Mouse (Mus musculus): ENCODE results near the gene Srp68. TPM values are rescaled to one million over a fixed set of nuclear protein-coding genes. Genes with fewer than 3 reads are reported as not detected.
A peak's percentile ranks its signal among the peaks of the same experiment; 100 is the strongest.

Gene Srp68
- polyA plus RNA-seq, 1 experiment from 2014 or later = 63.7 TPM

DNA sequence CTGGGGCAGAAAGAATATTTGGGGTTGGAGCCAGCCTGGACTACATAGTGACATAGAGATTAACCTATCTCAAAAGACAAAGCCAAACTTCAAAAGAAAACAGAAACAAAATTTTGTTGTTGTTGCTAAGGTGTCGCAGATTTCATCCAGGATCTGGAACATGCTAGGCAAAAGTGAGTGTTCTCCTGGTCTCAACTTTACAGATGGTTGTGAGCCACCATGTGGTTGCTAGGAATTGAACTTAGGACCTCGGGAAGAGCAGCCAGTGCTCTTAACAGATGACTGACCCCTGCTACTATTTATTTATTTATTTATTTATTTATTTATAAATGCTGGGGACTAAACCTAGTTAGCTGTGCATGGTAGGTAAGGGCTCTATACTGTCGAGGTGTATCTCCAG, 77.7 kb downstream of the Srp68 start:
- Histone ChIP-seq H3K4me3 (no peak overlapping the region), H3K27me3 (no peaks in the 10 kb centered on the region), H3K27ac (no peak overlapping the region), H3K4me1 (replicated peaks) (peaks cover 35% of the 10 kb centered on the region), H3K9ac (no peak overlapping the region), H3K9me3 (no peaks in the 10 kb centered on the region), H3K36me3 (peaks cover 25% of the 10 kb centered on the region), H3K4me2 (no peak overlapping the region)
- 93% methylated on average over 3 of the region's 3 CpGs for WGBS
- no peak for ATAC-seq (ENCODE audit: low FRiP score)

DNA sequence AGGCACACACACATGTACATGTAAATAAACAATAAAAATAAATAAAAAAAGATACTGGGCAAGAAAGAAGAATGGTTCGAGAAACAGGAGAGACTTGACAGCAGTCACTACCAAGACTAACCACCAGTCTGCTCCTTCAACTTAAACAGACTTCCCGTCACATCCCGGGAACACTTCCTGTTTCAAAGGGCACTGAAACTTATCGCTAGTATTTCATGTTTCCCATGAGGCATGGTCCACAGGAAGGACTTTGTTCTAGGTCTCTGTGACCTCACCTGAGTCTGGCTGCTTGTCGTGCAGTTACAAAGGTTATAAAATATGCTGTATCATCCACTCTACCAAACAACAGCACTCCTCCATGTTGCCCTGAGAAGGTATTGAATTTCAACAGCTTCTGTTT, 78.8 kb downstream of the Srp68 start:
- H3K4me2 ChIP-seq = no peak overlapping the region
- ATAC-seq (ENCODE audit: low FRiP score) = no peak
- H3K4me3 ChIP-seq = no peak overlapping the region
- H3K9me3 ChIP-seq = no peaks in the 10 kb centered on the region
- no peak overlapping the region for H3K27ac ChIP-seq
- H3K9ac ChIP-seq = peak overlapping the region; percentile 35; the same call in 1 of the 2 replicates
- peaks cover 34% of the 10 kb centered on the region for H3K36me3 ChIP-seq
- H3K27me3 ChIP-seq = no peaks in the 10 kb centered on the region
- 83% methylated on average over 5 of the region's 5 CpGs for WGBS
- peaks cover 35% of the 10 kb centered on the region for H3K4me1 ChIP-seq (replicated peaks)

Other genes with a start within 250 kb of the Srp68 start
- gene H3f3b, start 246.3 kb downstream of the Srp68 start, polyA plus RNA-seq (2015; fragmentation: Nextera tagmentation; extraction: Ambion mirVana) = 2,444 and 2,571 TPM in 2 replicates
- 33.8 and 37.1 TPM in 2 replicates for gene Unk, start 243.9 kb downstream of the Srp68 start, polyA plus RNA-seq (2015; fragmentation: Nextera tagmentation; extraction: Ambion mirVana)
- gene Unc13d, start 196.3 kb downstream of the Srp68 start, polyA plus RNA-seq (2015; fragmentation: Nextera tagmentation; extraction: Ambion mirVana) = 1.5 and 2.0 TPM in 2 replicates
- 129 and 133 TPM in 2 replicates for gene Wbp2, start 187.2 kb downstream of the Srp68 start, polyA plus RNA-seq (2015; fragmentation: Nextera tagmentation; extraction: Ambion mirVana)
- gene Trim47, start 147.0 kb downstream of the Srp68 start, polyA plus RNA-seq (2015; fragmentation: Nextera tagmentation; extraction: Ambion mirVana) = 3.9 and 4.5 TPM in 2 replicates
- gene Trim65, start 143.1 kb downstream of the Srp68 start, polyA plus RNA-seq (2015; fragmentation: Nextera tagmentation; extraction: Ambion mirVana) = 1.9 and 2.3 TPM in 2 replicates
- gene Mrpl38, start 135.3 kb downstream of the Srp68 start, polyA plus RNA-seq (2015; fragmentation: Nextera tagmentation; extraction: Ambion mirVana) = 76.4 and 78.2 TPM in 2 replicates
- gene Fbf1, start 106.1 kb downstream of the Srp68 start, polyA plus RNA-seq (2015; fragmentation: Nextera tagmentation; extraction: Ambion mirVana) = 64.4 and 69.5 TPM in 2 replicates
- 87.7 and 91.7 TPM in 2 replicates for gene Ten1, start 75.4 kb downstream of the Srp68 start, polyA plus RNA-seq (2015; fragmentation: Nextera tagmentation; extraction: Ambion mirVana)
- 53.2 and 54.6 TPM in 2 replicates for gene Acox1, start 75.2 kb downstream of the Srp68 start, polyA plus RNA-seq (2015; fragmentation: Nextera tagmentation; extraction: Ambion mirVana)
- 0.35 and 0.43 TPM in 2 replicates for gene Evpl, start 36.1 kb downstream of the Srp68 start, polyA plus RNA-seq (2015; fragmentation: Nextera tagmentation; extraction: Ambion mirVana)
- gene Galr2, start 6.7 kb upstream of the Srp68 start, polyA plus RNA-seq (2015; fragmentation: Nextera tagmentation; extraction: Ambion mirVana) = 0.27 and 0.56 TPM in 2 replicates
- 94.4 and 97.5 TPM in 2 replicates for gene Exoc7, start 33.0 kb upstream of the Srp68 start, polyA plus RNA-seq (2015; fragmentation: Nextera tagmentation; extraction: Ambion mirVana)
- gene Foxj1, start 61.2 kb upstream of the Srp68 start, polyA plus RNA-seq (2015; fragmentation: Nextera tagmentation; extraction: Ambion mirVana) = 14.2 and 24.3 TPM in 2 replicates
- 35.0 and 39.6 TPM in 2 replicates for gene Rnf157, start 138.8 kb upstream of the Srp68 start, polyA plus RNA-seq (2015; fragmentation: Nextera tagmentation; extraction: Ambion mirVana)
- gene Ubald2, start 159.9 kb upstream of the Srp68 start, polyA plus RNA-seq (2015; fragmentation: Nextera tagmentation; extraction: Ambion mirVana) = 43.6 and 44.5 TPM in 2 replicates
- 0.19 and 0.42 TPM in 2 replicates for gene Qrich2, start 192.0 kb upstream of the Srp68 start, polyA plus RNA-seq (2015; fragmentation: Nextera tagmentation; extraction: Ambion mirVana)
- gene Prpsap1, start 220.0 kb upstream of the Srp68 start, polyA plus RNA-seq (2015; fragmentation: Nextera tagmentation; extraction: Ambion mirVana) = 171 and 178 TPM in 2 replicates